Mouse (Mus musculus): ENCODE data around the gene Mctp1. TPM values are rescaled to one million over a fixed set of nuclear protein-coding genes. Genes with fewer than 3 reads are reported as not detected.

Mctp1 gene
- total and polyA plus RNA-seq, 2 experiments: 0.04 to 0.65 TPM

DNA sequence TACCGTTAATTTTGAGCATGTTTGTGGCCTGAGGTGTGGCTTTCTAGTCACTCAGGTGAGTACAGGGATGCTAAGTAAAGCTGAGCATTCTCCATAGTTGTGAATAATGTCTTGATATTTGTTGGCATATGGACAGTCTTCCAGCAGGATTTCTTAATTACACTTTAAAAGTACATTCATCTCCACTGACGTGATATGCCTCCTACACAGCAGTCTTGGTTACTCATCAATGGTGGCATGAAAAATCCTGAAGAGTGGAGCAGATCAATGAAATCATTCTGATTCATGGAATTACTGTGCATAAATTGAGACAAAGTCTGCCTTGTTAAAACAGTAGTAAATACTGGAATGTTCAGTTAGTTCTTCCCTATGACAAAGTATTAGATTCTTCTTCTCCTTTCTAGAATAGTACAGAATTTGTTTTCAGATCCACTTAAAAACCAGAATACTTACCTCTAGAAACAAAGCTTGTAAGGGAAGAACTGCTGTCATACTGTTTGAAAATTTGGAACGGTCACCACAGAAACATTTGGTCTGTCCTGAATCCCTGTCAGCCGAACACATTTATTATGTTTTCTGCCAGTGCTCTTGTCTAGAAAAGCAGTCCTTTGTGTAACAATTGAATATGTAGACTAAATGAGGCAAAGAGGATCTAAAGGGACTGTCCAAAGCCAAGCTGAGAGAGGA lies 511.6 kb downstream of the Mctp1 start:
- WGBS: 83% methylated on average over 4 of the region's 4 CpGs
- Histone ChIP-seq H3K27me3 (ENCODE audit: control insufficient read depth, insufficient read depth, low read length) (no peaks in the 10 kb centered on the region), H3K9ac (ENCODE audit: low read depth, low read length) (no peak overlapping the region)

GRCm38 (mm10) chr13:76896457-76896790 lies 512.1 kb downstream of the Mctp1 start:
- no peak for DNase-seq (ENCODE audit: extremely low read depth, low read depth, low spot score)
- H3K4me1 ChIP-seq (ENCODE audit: control insufficient read depth, insufficient read depth, low read length): no peaks in the 10 kb centered on the region
- H3K27ac ChIP-seq (replicated peaks; ENCODE audit: insufficient read depth, low read depth, low read length): no peak overlapping the region
- 71% methylated on average over 1 of the region's 1 CpGs for WGBS
- H3K9ac ChIP-seq (ENCODE audit: low read depth, low read length): no peak overlapping the region
- no peaks in the 10 kb centered on the region for H3K27me3 ChIP-seq (ENCODE audit: control insufficient read depth, insufficient read depth, low read length)
- no peak overlapping the region for H3K4me3 ChIP-seq (ENCODE audit: insufficient read depth, low read depth, low read length)
- TF ChIP-seq CTCF (IDR thresholded peaks at IDR 0.05; ENCODE audit: low read depth, low read length): no peak
- no peak for TF ChIP-seq POLR2A (IDR thresholded peaks at IDR 0.05; ENCODE audit: extremely low read depth, insufficient read depth, low read length)
- no peaks in the 10 kb centered on the region for H3K36me3 ChIP-seq (ENCODE audit: control insufficient read depth, insufficient read depth, low read length)
- H3K79me2 ChIP-seq (ENCODE audit: control insufficient read depth, insufficient read depth, low read length): no peaks in the 10 kb centered on the region

More for the DNA sequence above, 511.6 kb downstream of the Mctp1 start:
- no peak overlapping the region for H3K27ac ChIP-seq (replicated peaks; ENCODE audit: insufficient read depth, low read depth, low read length)
- TF ChIP-seq CTCF (IDR thresholded peaks at IDR 0.05; ENCODE audit: low read depth, low read length) (no peak), POLR2A (IDR thresholded peaks at IDR 0.05; ENCODE audit: extremely low read depth, insufficient read depth, low read length) (no peak)
- no peaks in the 10 kb centered on the region for H3K4me1 ChIP-seq (ENCODE audit: control insufficient read depth, insufficient read depth, low read length)
- H3K36me3 ChIP-seq (ENCODE audit: control insufficient read depth, insufficient read depth, low read length): no peaks in the 10 kb centered on the region
- no peak for DNase-seq (ENCODE audit: extremely low read depth, low read depth, low spot score)
- no peak overlapping the region for H3K4me3 ChIP-seq (ENCODE audit: insufficient read depth, low read depth, low read length)
- no peaks in the 10 kb centered on the region for H3K79me2 ChIP-seq (ENCODE audit: control insufficient read depth, insufficient read depth, low read length)

DNA sequence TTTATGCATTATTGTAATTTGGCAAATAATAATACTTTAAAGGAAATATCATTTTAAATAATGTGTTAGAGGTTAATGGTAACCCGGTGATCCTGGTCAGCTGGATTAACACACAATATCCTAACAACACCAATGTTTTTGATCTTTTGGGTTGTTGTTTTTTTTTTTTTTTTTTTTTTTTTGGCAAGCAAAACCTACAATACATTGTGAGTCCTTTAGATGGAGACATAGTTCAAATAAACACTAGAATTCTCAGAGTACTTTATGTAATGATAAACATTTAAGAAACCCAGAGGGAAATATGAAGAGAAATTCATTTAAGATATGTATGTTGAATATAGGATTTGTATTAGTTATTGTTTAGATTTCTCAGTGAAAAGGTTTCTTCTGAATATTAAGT lies 534.0 kb downstream of the Mctp1 start:
- TF ChIP-seq CTCF (IDR thresholded peaks at IDR 0.05; ENCODE audit: low read depth, low read length) (no peak), POLR2A (IDR thresholded peaks at IDR 0.05; ENCODE audit: extremely low read depth, insufficient read depth, low read length) (no peak)
- no peak overlapping the region for H3K9ac ChIP-seq (ENCODE audit: low read depth, low read length)
- no peaks in the 10 kb centered on the region for H3K36me3 ChIP-seq (ENCODE audit: control insufficient read depth, insufficient read depth, low read length)
- no peaks in the 10 kb centered on the region for H3K4me1 ChIP-seq (ENCODE audit: control insufficient read depth, insufficient read depth, low read length)
- no peak overlapping the region for H3K27ac ChIP-seq (replicated peaks; ENCODE audit: insufficient read depth, low read depth, low read length)
- no peaks in the 10 kb centered on the region for H3K79me2 ChIP-seq (ENCODE audit: control insufficient read depth, insufficient read depth, low read length)
- 89% methylated on average over 1 of the region's 1 CpGs for WGBS
- H3K4me3 ChIP-seq (ENCODE audit: insufficient read depth, low read depth, low read length): no peak overlapping the region
- H3K27me3 ChIP-seq (ENCODE audit: control insufficient read depth, insufficient read depth, low read length): no peaks in the 10 kb centered on the region
- no peak for DNase-seq (ENCODE audit: extremely low read depth, low read depth, low spot score)

GRCm38 (mm10) chr13:76926851-76927250 lies 542.5 kb downstream of the Mctp1 start:
- Histone ChIP-seq H3K4me1 (ENCODE audit: control insufficient read depth, insufficient read depth, low read length) (no peaks in the 10 kb centered on the region), H3K27me3 (ENCODE audit: control insufficient read depth, insufficient read depth, low read length) (no peaks in the 10 kb centered on the region), H3K9ac (ENCODE audit: low read depth, low read length) (no peak overlapping the region), H3K79me2 (ENCODE audit: control insufficient read depth, insufficient read depth, low read length) (no peaks in the 10 kb centered on the region), H3K4me3 (ENCODE audit: insufficient read depth, low read depth, low read length) (no peak overlapping the region), H3K36me3 (ENCODE audit: control insufficient read depth, insufficient read depth, low read length) (no peaks in the 10 kb centered on the region), H3K27ac (replicated peaks; ENCODE audit: insufficient read depth, low read depth, low read length) (no peak overlapping the region)
- WGBS: 76% methylated on average over 1 of the region's 1 CpGs
- TF ChIP-seq POLR2A (IDR thresholded peaks at IDR 0.05; ENCODE audit: extremely low read depth, insufficient read depth, low read length) (no peak), CTCF (IDR thresholded peaks at IDR 0.05; ENCODE audit: low read depth, low read length) (no peak)
- DNase-seq (ENCODE audit: extremely low read depth, low read depth, low spot score): no peak

DNA sequence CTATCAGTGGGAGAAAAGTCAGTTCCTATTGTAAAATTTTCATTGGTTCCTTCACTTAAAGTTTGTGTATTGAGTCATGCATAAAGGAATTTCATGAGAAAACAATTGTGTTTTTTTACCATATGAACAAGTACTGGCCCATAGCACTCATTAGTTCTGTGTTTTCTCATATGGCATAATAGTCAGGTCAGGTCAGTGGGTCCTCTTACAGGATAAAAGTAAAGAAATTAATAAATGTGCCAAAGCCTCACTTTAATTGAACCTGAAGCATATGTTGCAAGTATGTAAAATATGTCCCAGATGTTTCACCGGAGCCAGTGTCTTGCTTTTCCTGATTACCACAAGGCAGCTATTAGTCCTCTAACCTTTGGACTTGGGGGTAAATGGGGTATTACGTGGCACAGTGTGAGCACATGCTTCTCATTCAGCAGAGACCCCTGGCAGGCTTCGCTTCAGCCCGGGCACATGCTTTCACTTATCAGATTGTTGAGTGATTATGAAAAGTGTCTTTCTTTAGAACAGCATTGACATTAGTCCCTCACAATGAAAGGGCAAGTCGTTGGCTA lies 543.6 kb downstream of the Mctp1 start:
- no peak for DNase-seq (ENCODE audit: extremely low read depth, low read depth, low spot score)
- Histone ChIP-seq H3K4me3 (ENCODE audit: insufficient read depth, low read depth, low read length) (no peak overlapping the region), H3K79me2 (ENCODE audit: control insufficient read depth, insufficient read depth, low read length) (no peaks in the 10 kb centered on the region), H3K27ac (replicated peaks; ENCODE audit: insufficient read depth, low read depth, low read length) (no peak overlapping the region), H3K36me3 (ENCODE audit: control insufficient read depth, insufficient read depth, low read length) (no peaks in the 10 kb centered on the region), H3K4me1 (ENCODE audit: control insufficient read depth, insufficient read depth, low read length) (no peaks in the 10 kb centered on the region), H3K27me3 (ENCODE audit: control insufficient read depth, insufficient read depth, low read length) (no peaks in the 10 kb centered on the region), H3K9ac (ENCODE audit: low read depth, low read length) (no peak overlapping the region)
- WGBS: 73% methylated on average over 5 of the region's 5 CpGs
- TF ChIP-seq POLR2A (IDR thresholded peaks at IDR 0.05; ENCODE audit: extremely low read depth, insufficient read depth, low read length): no peak
- no peak for TF ChIP-seq CTCF (IDR thresholded peaks at IDR 0.05; ENCODE audit: low read depth, low read length)

DNA sequence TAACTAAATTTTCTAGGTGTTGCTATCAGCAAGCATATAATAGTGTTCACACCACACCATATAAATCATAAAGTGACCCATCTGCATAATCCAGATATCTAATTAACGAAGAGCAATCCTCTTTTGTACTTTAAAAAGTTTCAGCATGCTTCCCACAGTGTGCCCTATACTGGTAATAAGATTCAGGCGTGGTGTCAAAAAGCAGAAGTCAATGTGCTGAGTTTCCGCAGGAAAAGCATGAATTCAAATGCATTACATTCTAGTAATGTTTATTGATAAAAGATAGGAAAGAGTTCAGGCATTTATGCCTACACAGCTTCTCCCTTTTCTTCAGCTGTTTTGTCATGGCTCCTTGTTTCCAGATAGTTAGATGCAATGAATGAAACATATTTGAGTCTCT lies 544.8 kb downstream of the Mctp1 start:
- no peak for DNase-seq (ENCODE audit: extremely low read depth, low read depth, low spot score)
- TF ChIP-seq POLR2A (IDR thresholded peaks at IDR 0.05; ENCODE audit: extremely low read depth, insufficient read depth, low read length): no peak
- TF ChIP-seq CTCF (IDR thresholded peaks at IDR 0.05; ENCODE audit: low read depth, low read length): no peak
- H3K27me3 ChIP-seq (ENCODE audit: control insufficient read depth, insufficient read depth, low read length): no peaks in the 10 kb centered on the region
- H3K4me1 ChIP-seq (ENCODE audit: control insufficient read depth, insufficient read depth, low read length): no peaks in the 10 kb centered on the region
- H3K9ac ChIP-seq (ENCODE audit: low read depth, low read length): no peak overlapping the region
- no peak overlapping the region for H3K4me3 ChIP-seq (ENCODE audit: insufficient read depth, low read depth, low read length)
- H3K79me2 ChIP-seq (ENCODE audit: control insufficient read depth, insufficient read depth, low read length): no peaks in the 10 kb centered on the region
- H3K36me3 ChIP-seq (ENCODE audit: control insufficient read depth, insufficient read depth, low read length): no peaks in the 10 kb centered on the region
- WGBS: 64% methylated on average over 3 of the region's 3 CpGs
- no peak overlapping the region for H3K27ac ChIP-seq (replicated peaks; ENCODE audit: insufficient read depth, low read depth, low read length)

Measured in liver, adult 2 months (tissue).